Mouse (Mus musculus): ENCODE results near the gene Acap3.

- TF ChIP-seq POLR2A (IDR thresholded peaks at IDR 0.05; ENCODE audit: control insufficient read depth, extremely low read depth, insufficient read depth, low read length, poor library complexity) (no peak), CTCF (IDR thresholded peaks at IDR 0.05; ENCODE audit: borderline replicate concordance, control insufficient read depth, extremely low read depth, insufficient read depth, low read length, poor library complexity) (no peak)
Observed at GRCm38 (mm10) chr4:155908281-155908680, 16.7 kb downstream of the Acap3 start.
